Mouse (Mus musculus): ENCODE results near the gene Ifnlr1. TPM values are rescaled to one million over a fixed set of nuclear protein-coding genes. Genes with fewer than 3 reads are reported as not detected.
"Not testable (repeated sequence)": the region's sequence is repeated elsewhere in the genome, so short reads cannot be mapped to it uniquely, and the experiment has no call there.

Gene Ifnlr1
- 0.64 and 0.94 TPM in 2 replicates for polyA plus RNA-seq (2015; fragmentation: Nextera tagmentation; extraction: Ambion mirVana)

DNA sequence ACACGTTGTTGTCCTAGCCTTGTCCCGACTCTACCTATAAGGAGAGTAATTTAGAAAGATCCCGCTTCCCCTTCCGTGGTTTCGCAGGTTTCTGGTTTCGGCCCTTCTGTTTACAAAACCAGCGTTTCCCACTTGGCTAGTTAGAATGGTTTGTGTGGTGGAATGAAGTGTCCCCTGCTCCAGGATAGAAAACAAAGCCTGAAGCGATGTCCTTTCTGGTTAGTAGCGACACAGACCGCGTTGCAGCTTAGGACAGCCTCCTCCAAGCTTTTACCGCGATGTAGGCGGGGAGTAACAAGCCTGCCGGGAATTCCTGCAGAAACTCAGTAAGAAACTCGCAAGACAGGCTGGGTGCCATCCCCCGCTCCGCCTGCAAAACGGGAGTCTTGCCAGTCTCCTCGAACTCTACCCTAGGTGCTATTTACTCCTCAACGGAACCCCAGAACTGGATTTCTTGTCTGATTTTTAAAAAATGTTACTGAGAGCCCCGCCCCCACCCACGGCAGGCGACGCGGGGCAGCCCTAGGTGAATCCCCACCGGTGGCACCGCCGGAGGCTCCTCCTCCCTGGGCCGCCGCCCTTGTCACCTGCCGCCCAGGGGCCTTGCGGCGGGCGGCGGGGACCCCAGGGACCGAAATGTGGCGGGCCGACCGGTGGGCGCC, at the start of gene Ifnlr1:
Gene Ifnlr1 (plus strand): TSS at position 382 of the 662 bp plus-strand sequence.
- Histone ChIP-seq H3K4me1 (replicated peaks) (peaks cover 4% of the 10 kb centered on the region; the same call in 1 of the 2 replicates), H3K36me3 (no peaks in the 10 kb centered on the region), H3K4me3 (peak within 1 kb of the TSS; percentile 59), H3K9ac (peak within 1 kb of the TSS; percentile 58), H3K4me2 (peak within 1 kb of the TSS; percentile 86), H3K9me3 (replicated peaks) (no peaks in the 10 kb centered on the region), H3K27me3 (peaks cover 43% of the 10 kb centered on the region), H3K27ac (no peak within 1 kb of the TSS)
- 2% methylated on average over 37 of the region's 41 CpGs for WGBS
- ATAC-seq (replicated peaks; ENCODE audit: insufficient number of reproducible peaks, insufficient read depth, low FRiP score, low read depth) = 0 out of 2 replicates have a peak, but pooled peaks have one; percentile 33

DNA sequence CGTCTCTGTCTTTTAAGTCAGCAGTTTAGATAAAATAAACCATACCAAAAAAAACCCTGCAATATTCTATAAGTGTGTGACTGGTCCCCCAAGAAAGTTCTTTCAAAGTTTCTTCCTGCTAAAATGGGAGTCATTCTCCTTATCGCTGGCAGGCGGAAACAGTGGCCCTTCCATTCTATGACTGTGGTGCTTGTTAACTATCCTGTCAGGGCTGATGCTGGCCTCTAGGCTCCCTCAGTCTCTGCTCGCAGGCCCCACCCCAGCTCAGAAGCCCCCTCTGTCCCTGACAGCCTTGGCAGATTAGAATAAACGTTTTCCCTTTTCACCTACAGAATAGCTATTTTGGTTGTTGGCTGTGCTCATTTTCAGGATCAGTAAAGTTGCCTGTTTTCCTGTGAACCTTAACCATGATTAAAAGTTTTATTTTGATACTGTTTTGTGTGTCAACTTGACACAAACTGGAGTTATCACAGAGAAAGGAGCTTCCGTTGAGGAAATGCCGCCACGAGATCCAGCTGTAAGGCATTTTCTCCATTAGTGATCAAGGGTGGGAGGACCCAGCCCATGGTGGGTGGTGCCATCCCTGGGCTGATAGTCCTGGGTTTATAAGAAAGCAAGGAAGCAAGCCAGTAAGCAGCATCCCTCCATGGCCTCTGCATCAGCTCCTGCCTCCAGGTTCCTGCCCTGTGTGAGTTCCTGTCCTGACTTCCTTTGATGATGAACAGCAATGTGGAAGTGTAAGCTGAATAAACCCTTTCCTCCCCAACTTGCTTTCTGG, 44.6 kb upstream of the Ifnlr1 start:
- H3K27ac ChIP-seq; H3K9ac ChIP-seq; ATAC-seq (replicated peaks; ENCODE audit: insufficient number of reproducible peaks, insufficient read depth, low FRiP score, low read depth); H3K9me3 ChIP-seq (replicated peaks); H3K4me2 ChIP-seq; H3K36me3 ChIP-seq; H3K4me3 ChIP-seq; H3K27me3 ChIP-seq: not testable (repeated sequence)
- H3K4me1 ChIP-seq (replicated peaks) = peaks cover 18% of the 10 kb centered on the region
- WGBS = 75% methylated on average over 8 of the region's 8 CpGs

DNA sequence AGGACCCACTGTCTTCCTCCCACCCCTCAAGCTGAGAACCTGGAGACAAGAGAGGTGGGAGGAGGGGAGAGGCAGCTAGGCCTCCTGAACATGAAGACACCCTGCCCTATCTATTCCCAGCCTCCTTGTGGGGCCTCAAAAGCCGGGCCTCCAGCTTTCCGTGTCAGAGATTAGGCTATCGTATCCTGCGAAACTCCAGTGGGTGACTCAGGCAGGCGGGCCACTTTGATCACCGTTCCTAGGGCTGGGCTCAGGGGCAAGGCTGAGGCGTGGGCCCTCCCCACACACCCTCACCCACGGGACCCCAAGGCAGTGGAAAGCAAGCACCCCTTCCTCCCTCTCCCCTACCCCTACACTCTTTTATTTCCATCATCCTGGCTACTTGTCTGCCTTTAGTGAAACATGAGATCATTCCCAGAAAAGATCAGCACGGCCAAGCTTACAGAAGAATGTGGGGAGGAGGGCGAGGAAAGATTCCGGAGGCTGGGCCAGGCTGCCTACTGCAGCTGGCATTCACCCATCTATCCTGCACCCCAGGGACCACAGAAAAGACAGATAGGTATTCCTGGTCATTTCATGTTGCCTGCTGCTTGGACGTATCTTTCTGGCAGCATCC, 41.0 kb upstream of the Ifnlr1 start:
- peak overlapping the region; percentile 41 for H3K4me2 ChIP-seq

DNA sequence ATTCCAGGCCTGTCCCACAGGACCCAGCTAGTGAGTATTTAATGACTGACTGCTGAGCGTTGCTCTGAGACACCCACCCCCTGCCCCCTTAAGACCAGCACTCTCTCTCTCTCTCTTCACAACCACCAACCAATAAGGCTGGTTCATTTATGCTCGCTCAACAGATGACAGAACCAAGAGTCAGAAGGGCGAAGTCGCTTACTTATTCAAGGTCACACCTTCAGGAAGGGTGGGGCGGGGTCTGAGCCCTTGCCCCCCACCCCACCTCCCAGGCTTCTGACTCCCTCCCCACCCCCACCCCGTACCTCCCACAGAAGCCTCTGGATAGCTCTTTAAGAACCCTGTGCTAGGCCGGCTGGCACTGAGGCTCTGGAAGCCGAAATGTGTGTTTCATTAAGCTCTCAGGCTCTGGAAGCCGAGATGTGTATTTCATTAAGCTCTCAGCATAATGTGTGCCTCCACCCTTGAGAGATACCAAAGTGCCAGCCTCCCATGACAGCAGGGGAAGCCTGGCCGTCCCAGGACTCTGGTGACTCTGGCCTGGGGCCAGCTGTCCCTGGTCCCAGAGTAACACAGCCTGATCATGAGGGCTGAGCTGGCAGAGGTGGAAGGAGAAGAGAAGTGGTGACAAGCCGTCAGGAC, 33.0 kb upstream of the Ifnlr1 start:
- H3K9me3 ChIP-seq (replicated peaks) = no peaks in the 10 kb centered on the region
- peaks cover 59% of the 10 kb centered on the region for H3K4me1 ChIP-seq (replicated peaks)
- peak; percentile 83 for ATAC-seq (replicated peaks; ENCODE audit: insufficient number of reproducible peaks, insufficient read depth, low FRiP score, low read depth)
- peak overlapping the region; percentile 94 for H3K27ac ChIP-seq
- H3K4me3 ChIP-seq = 0 out of 2 replicates have a peak overlapping the region, but pooled peaks have one; percentile 2
- no peaks in the 10 kb centered on the region for H3K36me3 ChIP-seq
- 20% methylated on average over 11 of the region's 11 CpGs for WGBS
- peak overlapping the region; percentile 47 for H3K4me2 ChIP-seq
- no peaks in the 10 kb centered on the region for H3K27me3 ChIP-seq
- no peak overlapping the region for H3K9ac ChIP-seq

More for the DNA sequence above, 41.0 kb upstream of the Ifnlr1 start:
- H3K9me3 ChIP-seq (replicated peaks) = no peaks in the 10 kb centered on the region
- ATAC-seq (replicated peaks; ENCODE audit: insufficient number of reproducible peaks, insufficient read depth, low FRiP score, low read depth) = peak; percentile 61
- H3K36me3 ChIP-seq = no peaks in the 10 kb centered on the region
- peaks cover 18% of the 10 kb centered on the region for H3K4me1 ChIP-seq (replicated peaks)
- WGBS = 16% methylated on average over 12 of the region's 12 CpGs
- H3K9ac ChIP-seq = no peak overlapping the region
- H3K27ac ChIP-seq = peak overlapping the region; percentile 78
- H3K27me3 ChIP-seq = no peaks in the 10 kb centered on the region
- no peak overlapping the region for H3K4me3 ChIP-seq

DNA sequence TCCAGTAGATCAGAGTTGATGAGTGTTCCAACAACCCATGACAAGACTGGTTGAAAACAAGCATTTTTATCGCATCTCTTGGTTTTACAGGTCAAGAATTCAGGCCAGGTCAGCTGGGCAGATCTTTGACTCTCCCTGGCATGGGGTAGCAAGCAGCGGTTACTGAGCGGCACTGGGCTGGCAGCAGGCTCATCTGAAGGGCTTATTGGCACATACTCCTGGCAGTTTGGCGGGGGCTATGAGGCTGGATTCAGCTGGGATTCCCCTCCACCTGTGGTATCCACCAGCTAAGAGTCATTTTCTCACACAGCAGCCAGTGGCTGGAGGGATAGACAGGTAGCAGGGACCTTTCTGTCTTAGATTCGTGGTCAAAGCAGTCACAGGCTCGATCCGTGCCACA, 32.1 kb upstream of the Ifnlr1 start:
- Histone ChIP-seq H3K9ac (0 out of 2 replicates have a peak overlapping the region, but pooled peaks have one; percentile 8), H3K27ac (peak overlapping the region; percentile 94), H3K27me3 (no peaks in the 10 kb centered on the region), H3K4me2 (0 out of 2 replicates have a peak overlapping the region, but pooled peaks have one; percentile 47), H3K4me3 (no peak overlapping the region), H3K4me1 (replicated peaks) (peaks cover 68% of the 10 kb centered on the region), H3K9me3 (replicated peaks) (no peaks in the 10 kb centered on the region), H3K36me3 (no peaks in the 10 kb centered on the region)
- WGBS = 87% methylated on average over 7 of the region's 7 CpGs
- no peak for ATAC-seq (replicated peaks; ENCODE audit: insufficient number of reproducible peaks, insufficient read depth, low FRiP score, low read depth)

DNA sequence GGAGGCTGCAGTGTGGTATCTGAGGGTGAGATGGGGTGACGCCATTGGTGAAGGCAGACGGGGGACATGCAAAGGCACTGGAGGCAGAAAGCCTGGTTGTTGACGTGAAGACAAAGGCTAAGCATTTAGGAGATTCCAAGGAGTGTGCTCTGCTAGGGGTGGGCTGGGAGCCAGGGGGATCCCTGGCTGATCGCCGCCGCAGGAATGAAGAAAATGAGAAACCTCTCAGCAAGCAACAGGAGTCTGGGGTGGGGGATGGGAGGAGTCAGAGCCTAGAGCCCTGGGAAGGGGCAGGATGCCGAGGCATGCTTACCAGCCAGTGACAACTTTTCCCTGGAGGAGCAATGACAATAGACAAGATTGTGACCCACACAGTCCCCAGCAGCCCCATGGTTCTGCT, 30.6 kb upstream of the Ifnlr1 start:
- Histone ChIP-seq H3K27ac (peak overlapping the region; percentile 91), H3K4me1 (replicated peaks) (peaks cover 74% of the 10 kb centered on the region), H3K27me3 (no peaks in the 10 kb centered on the region), H3K4me2 (0 out of 2 replicates have a peak overlapping the region, but pooled peaks have one; percentile 8), H3K9me3 (replicated peaks) (no peaks in the 10 kb centered on the region), H3K36me3 (no peaks in the 10 kb centered on the region), H3K4me3 (no peak overlapping the region), H3K9ac (no peak overlapping the region)
- WGBS = 26% methylated on average over 7 of the region's 7 CpGs
- ATAC-seq (replicated peaks; ENCODE audit: insufficient number of reproducible peaks, insufficient read depth, low FRiP score, low read depth) = no peak

DNA sequence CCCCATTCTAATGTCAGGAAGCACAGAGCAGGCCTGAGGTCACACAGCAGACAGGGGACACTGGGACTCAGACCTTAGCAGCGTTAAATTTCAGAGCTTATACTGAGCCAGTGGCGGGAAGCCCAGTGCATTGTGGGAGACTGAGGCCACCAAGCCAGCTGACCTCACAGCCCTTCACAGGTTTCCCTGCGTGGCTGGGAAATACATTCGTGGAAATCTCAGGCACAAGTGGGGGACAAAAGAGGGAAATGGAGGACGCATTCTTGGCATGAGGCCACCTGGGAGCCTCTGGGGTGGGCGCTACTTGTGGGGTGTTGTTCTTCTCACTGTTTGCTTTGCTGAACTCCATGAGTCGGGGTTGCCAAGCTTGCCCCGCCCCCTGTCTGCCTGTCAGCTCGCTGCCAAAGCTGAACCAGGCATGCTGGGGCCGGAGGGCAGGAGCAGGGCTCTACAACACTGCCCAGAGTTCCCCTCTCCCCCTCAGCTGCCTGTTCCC, 29.9 kb upstream of the Ifnlr1 start:
- Histone ChIP-seq H3K9ac (no peak overlapping the region), H3K4me1 (replicated peaks) (peaks cover 79% of the 10 kb centered on the region), H3K9me3 (replicated peaks) (no peaks in the 10 kb centered on the region), H3K27ac (peak overlapping the region; percentile 91), H3K4me2 (peak overlapping the region; percentile 24), H3K27me3 (no peaks in the 10 kb centered on the region), H3K4me3 (no peak overlapping the region), H3K36me3 (no peaks in the 10 kb centered on the region)
- WGBS = 14% methylated on average over 10 of the region's 10 CpGs
- peak; percentile 59 for ATAC-seq (replicated peaks; ENCODE audit: insufficient number of reproducible peaks, insufficient read depth, low FRiP score, low read depth)

DNA sequence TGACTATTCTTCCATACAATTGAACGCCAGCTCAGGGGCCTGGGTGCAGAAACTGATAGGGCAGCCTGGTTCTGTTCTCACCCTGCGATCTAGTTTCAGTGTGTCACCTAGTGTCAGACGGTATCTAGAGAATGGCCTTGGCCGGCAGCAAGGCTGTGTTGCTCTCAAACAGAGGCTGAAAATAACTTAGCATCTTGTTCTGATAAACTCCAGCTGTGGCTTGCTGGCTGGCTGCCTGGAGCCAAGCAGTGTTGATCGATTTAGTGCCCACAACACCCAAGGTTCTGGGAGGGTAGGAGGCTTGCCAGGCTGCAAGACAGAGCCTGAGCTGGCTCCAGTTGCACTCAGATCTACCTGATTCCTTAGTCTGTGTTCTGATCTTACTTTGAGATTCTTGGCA, 27.6 kb upstream of the Ifnlr1 start:
- Histone ChIP-seq H3K27me3 (no peaks in the 10 kb centered on the region), H3K4me3 (no peak overlapping the region), H3K27ac (peak overlapping the region; percentile 91), H3K9me3 (replicated peaks) (no peaks in the 10 kb centered on the region), H3K4me1 (replicated peaks) (peaks cover 71% of the 10 kb centered on the region), H3K9ac (no peak overlapping the region), H3K4me2 (0 out of 2 replicates have a peak overlapping the region, but pooled peaks have one; percentile 17), H3K36me3 (no peaks in the 10 kb centered on the region)
- ATAC-seq (replicated peaks; ENCODE audit: insufficient number of reproducible peaks, insufficient read depth, low FRiP score, low read depth) = peak; percentile 21; the same call in 1 of the 2 replicates
- 13% methylated on average over 5 of the region's 5 CpGs for WGBS

DNA sequence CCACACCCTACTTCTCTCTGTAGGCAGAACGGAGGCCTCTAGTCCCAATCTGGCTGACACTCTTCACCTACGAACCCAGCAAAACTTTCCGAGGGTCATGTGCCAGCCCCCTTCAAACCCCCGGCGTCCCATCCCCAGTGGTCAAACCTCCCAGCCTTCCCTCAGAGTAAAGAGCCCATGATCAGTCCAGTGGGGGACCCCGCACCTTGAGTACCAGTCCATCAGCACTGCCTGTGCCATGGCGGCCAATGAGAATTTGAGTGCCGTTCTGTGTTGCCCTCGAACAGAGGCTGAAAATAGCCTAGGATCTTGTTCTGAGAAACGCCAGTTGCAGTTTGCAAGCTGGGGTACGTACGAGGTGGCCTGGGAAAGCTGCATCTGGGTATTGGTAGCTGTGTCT, 27.2 kb upstream of the Ifnlr1 start:
- Histone ChIP-seq H3K36me3 (no peaks in the 10 kb centered on the region), H3K9ac (no peak overlapping the region), H3K9me3 (replicated peaks) (no peaks in the 10 kb centered on the region), H3K4me1 (replicated peaks) (peaks cover 67% of the 10 kb centered on the region), H3K4me3 (no peak overlapping the region), H3K4me2 (0 out of 2 replicates have a peak overlapping the region, but pooled peaks have one; percentile 17), H3K27me3 (no peaks in the 10 kb centered on the region), H3K27ac (peak overlapping the region; percentile 91)
- ATAC-seq (replicated peaks; ENCODE audit: insufficient number of reproducible peaks, insufficient read depth, low FRiP score, low read depth) = no peak
- 44% methylated on average over 12 of the region's 12 CpGs for WGBS

DNA sequence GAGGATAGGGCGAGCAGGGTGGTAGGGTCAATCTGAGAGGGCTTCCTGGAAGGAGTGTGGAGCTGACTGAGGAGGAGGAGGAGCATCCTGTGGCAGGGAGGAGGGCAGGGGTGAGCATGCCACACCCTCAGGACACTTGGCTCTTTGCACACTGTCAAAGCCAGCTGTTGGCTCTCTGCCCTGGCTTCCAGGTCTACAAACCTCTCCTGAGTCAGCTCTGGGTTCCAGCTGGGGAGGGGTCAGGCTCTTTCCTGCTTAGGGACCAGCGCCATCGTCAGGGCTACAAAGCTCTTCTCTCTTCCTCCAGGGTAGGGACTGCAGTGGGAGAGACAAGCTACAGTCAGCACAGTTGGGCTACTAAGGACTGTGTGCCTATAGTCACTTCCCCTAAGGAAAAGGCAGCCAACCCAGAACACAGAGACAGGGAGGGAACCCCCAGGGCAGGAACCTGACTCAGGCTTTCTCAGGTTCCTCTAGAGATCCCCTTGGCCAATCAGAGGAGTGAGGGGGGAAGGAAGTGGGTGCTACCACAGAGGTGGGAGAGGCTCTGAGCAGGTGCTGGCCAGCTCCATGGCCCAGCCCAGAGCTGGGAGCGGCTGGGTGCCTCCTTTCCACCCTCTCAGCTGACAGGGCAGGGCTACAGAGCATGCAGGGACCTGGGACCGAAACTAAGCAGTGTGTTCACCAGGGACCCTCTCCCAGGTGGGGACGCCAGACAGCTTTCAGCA, 24.8 kb upstream of the Ifnlr1 start:
- Histone ChIP-seq H3K27ac (peak overlapping the region; percentile 55), H3K9ac (no peak overlapping the region), H3K9me3 (replicated peaks) (no peaks in the 10 kb centered on the region), H3K36me3 (no peaks in the 10 kb centered on the region), H3K4me2 (no peak overlapping the region), H3K4me3 (no peak overlapping the region), H3K27me3 (no peaks in the 10 kb centered on the region), H3K4me1 (replicated peaks) (peaks cover 48% of the 10 kb centered on the region)
- 0 out of 2 replicates have a peak, but pooled peaks have one; percentile 38 for ATAC-seq (replicated peaks; ENCODE audit: insufficient number of reproducible peaks, insufficient read depth, low FRiP score, low read depth)
- 51% methylated on average over 6 of the region's 6 CpGs for WGBS
